Comparison of ENCODE assay signal across 9 mouse cellular contexts in the genomic region with DNA sequence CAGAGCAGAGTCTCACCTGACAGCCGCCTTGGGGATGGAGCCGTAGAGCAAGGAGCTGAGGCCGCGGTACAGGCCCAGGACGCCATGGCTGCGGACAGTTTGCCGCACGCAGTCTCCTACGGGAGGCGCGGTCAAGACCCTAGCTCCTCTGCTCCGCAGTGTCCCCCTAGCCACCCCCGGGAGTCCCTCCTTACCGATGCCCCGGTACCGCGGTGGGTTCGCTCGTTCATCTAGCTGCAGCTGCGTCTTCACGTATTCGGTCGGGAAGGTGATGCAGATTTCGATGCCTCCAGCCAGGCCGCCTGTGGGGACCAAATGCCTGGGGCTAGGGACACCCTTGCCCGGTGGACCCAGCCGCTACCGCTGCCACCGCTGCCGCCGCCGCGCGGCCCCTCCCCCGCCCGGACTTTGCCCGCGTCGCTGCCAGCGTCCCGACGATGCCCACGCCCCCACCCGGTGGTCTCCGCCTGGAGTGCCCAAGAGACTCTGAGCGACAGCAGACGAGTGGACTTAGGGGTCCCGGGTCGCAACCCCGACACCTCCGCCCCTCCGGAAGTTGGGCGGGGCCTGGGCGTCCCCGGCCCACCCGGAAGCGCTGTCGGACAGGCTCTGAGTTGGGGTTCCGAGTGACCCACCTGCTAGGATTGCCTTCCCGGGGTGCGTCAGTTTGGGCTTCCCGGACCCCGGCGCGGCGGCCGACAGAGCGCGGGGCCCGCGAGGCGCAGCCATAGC. TPM values are rescaled to one million over a fixed set of nuclear protein-coding genes. Genes with fewer than 3 reads are reported as not detected.
A peak's percentile ranks its signal among the peaks of the same experiment; 100 is the strongest.
DNase-seq lines count a peak whose midpoint lies in the region; ATAC-seq and TF ChIP-seq lines count a peak whose summit lies in the region.
"Had no signal": no experiment of that assay in that cellular context is flagged by ENCODE, and none has a peak within 500 bp of the region (broad histone marks: within the 10 kb centered on the region; RNA-seq: fewer than 3 reads in every experiment).

No protein-coding gene starts in this region.

- no peaks in the 10 kb centered on the region for H3K9me3 ChIP-seq in forebrain, embryonic 16.5 days (ENCODE audit: control insufficient read depth, low read length)
- no peaks in the 10 kb centered on the region for H3K9me3 ChIP-seq in kidney, postnatal 0 days (replicated peaks; ENCODE audit: low read length)

- peak overlapping the region; percentile 82 for H3K4me3 ChIP-seq in brown adipose tissue, adult 24 weeks (ENCODE audit: insufficient read depth, low read depth, low read length)
- H3K4me3 ChIP-seq in forebrain, embryonic 16.5 days (replicated peaks; ENCODE audit: low read length), result peak overlapping the region; percentile 62
- H3K4me3 ChIP-seq in kidney, postnatal 0 days (replicated peaks; ENCODE audit: low read depth, low read length), result peak overlapping the region; percentile 78

- H3K4me2 ChIP-seq in forebrain, embryonic 16.5 days (ENCODE audit: low read length), result peak overlapping the region; percentile 91
- H3K4me2 ChIP-seq in kidney, postnatal 0 days (ENCODE audit: low read length), result peak overlapping the region; percentile 98

- peak; percentile 39 to 53 for DNase-seq in spleen, adult 18-20 months
- no peak for DNase-seq in spleen, postnatal 14 days (ENCODE audit: low spot score in 2 of 2)
- peak; percentile 28 for DNase-seq in kidney, postnatal 0 days (ENCODE audit: low spot score)
- peak; percentile 33 for DNase-seq in lung, postnatal 14 days
- DNase-seq in right cerebral cortex, postnatal 14 days, result peak; percentile 56

- H3K27me3 ChIP-seq in forebrain, embryonic 16.5 days (replicated peaks; ENCODE audit: control insufficient read depth, insufficient read depth, low read length), result no peaks in the 10 kb centered on the region
- no peaks in the 10 kb centered on the region for H3K27me3 ChIP-seq in kidney, postnatal 0 days (ENCODE audit: insufficient read depth, low read length)

- H3K27ac ChIP-seq in brown adipose tissue, adult 24 weeks (replicated peaks; ENCODE audit: low read depth, low read length), result 0 out of 2 replicates have a peak overlapping the region, but pooled peaks have one; percentile 10
- H3K27ac ChIP-seq in forebrain, embryonic 16.5 days (ENCODE audit: low read length), result peak overlapping the region; percentile 85
- peak overlapping the region; percentile 94 for H3K27ac ChIP-seq in kidney, postnatal 0 days

- H3K9ac ChIP-seq in forebrain, embryonic 16.5 days (replicated peaks; ENCODE audit: low read depth, low read length), result peak overlapping the region; percentile 72
- peak overlapping the region; percentile 85 for H3K9ac ChIP-seq in kidney, postnatal 0 days (ENCODE audit: low read depth, low read length)

- no peaks in the 10 kb centered on the region; the same call in 1 of the 2 replicates for H3K4me1 ChIP-seq in brown adipose tissue, adult 24 weeks (ENCODE audit: control insufficient read depth, insufficient read depth, insufficient read length, low read length)
- peaks cover 29% of the 10 kb centered on the region for H3K4me1 ChIP-seq in forebrain, embryonic 16.5 days (replicated peaks; ENCODE audit: control insufficient read depth, insufficient read depth, low read length)
- H3K4me1 ChIP-seq in kidney, postnatal 0 days (replicated peaks; ENCODE audit: insufficient read depth, low read length), result peaks cover 2% of the 10 kb centered on the region; the same call in 1 of the 2 replicates

- peak; percentile 30 for ATAC-seq in forebrain, embryonic 16.5 days
- ATAC-seq in kidney, postnatal 0 days (replicated peaks; ENCODE audit: low FRiP score, low read depth), result peak; percentile 31
- ATAC-seq in erythroid progenitor cell, adult 5-6 weeks (replicated peaks; ENCODE audit: low FRiP score, poor library complexity, severe bottlenecking), result no peak

- WGBS in forebrain, embryonic 16.5 days, result 2% methylated on average over 69 of the region's 72 CpGs
- under 1% methylated on average over 72 of the region's 72 CpGs for WGBS in kidney, postnatal 0 days

- no peak for TF ChIP-seq CTCF in kidney, postnatal 0 days (IDR thresholded peaks at IDR 0.05; ENCODE audit: low read depth)

- no peaks in the 10 kb centered on the region for H3K36me3 ChIP-seq in forebrain, embryonic 16.5 days (ENCODE audit: control insufficient read depth, insufficient read depth)
- H3K36me3 ChIP-seq in kidney, postnatal 0 days (ENCODE audit: insufficient read depth, low read length), result 0 out of 2 replicates have a peak, but pooled peaks cover 6% of the 10 kb centered on the region

RNA-seq across cellular contexts. Expression of a gene that starts 0.5 kb away (rescaled TPM):
- 1,001 and 1,166 TPM in 2 replicates for polyA plus RNA-seq in brown adipose tissue, adult 24 weeks (2012; ENCODE audit: insufficient read depth, insufficient read length, missing spikeins)
- polyA plus RNA-seq in forebrain, embryonic 16.5 days (2015; fragmentation: Nextera tagmentation; extraction: Ambion mirVana), result 133 and 155 TPM in 2 replicates
- polyA plus RNA-seq in kidney, postnatal 0 days (2015; fragmentation: Nextera tagmentation; extraction: Ambion mirVana), result 116 and 123 TPM in 2 replicates
- 0.84 and 12.3 TPM in 2 replicates for total RNA-seq in erythroid progenitor cell, adult 5-6 weeks (2015; ENCODE audit: low replicate concordance)
- 8.5 and 9.9 TPM in 2 replicates for total RNA-seq in erythroid progenitor cell, adult 5-6 weeks (2017; ENCODE audit: low replicate concordance)

RNA-seq across cellular contexts. Expression of a gene that starts 12.7 kb away (rescaled TPM):
- not detected in 2 replicates for polyA plus RNA-seq in brown adipose tissue, adult 24 weeks (2012; ENCODE audit: insufficient read depth, insufficient read length, missing spikeins)
- polyA plus RNA-seq in forebrain, embryonic 16.5 days (2015; fragmentation: Nextera tagmentation; extraction: Ambion mirVana), result 0.30 TPM in 1 of 2 replicates, not detected in the other
- polyA plus RNA-seq in kidney, postnatal 0 days (2015; fragmentation: Nextera tagmentation; extraction: Ambion mirVana), result 0.09 TPM in 1 of 2 replicates, not detected in the other
- total RNA-seq in erythroid progenitor cell, adult 5-6 weeks (2015; ENCODE audit: low replicate concordance), result not detected in 2 replicates
- total RNA-seq in erythroid progenitor cell, adult 5-6 weeks (2017; ENCODE audit: low replicate concordance), result not detected in 2 replicates
- polyA plus RNA-seq: gonadal fat pad, adult 2 months had no signal

RNA-seq across cellular contexts. Expression of a gene that starts 16.4 kb away (rescaled TPM):
- polyA plus RNA-seq in brown adipose tissue, adult 24 weeks (2012; ENCODE audit: insufficient read depth, insufficient read length, missing spikeins), result 8.3 and 8.8 TPM in 2 replicates
- polyA plus RNA-seq in forebrain, embryonic 16.5 days (2015; fragmentation: Nextera tagmentation; extraction: Ambion mirVana), result 57.2 and 60.8 TPM in 2 replicates
- polyA plus RNA-seq in kidney, postnatal 0 days (2015; fragmentation: Nextera tagmentation; extraction: Ambion mirVana), result 27.6 and 28.1 TPM in 2 replicates
- total RNA-seq in erythroid progenitor cell, adult 5-6 weeks (2015; ENCODE audit: low replicate concordance), result 9.4 and 10.9 TPM in 2 replicates
- 9.6 and 27.5 TPM in 2 replicates for total RNA-seq in erythroid progenitor cell, adult 5-6 weeks (2017; ENCODE audit: low replicate concordance)

RNA-seq across cellular contexts. Expression of a gene that starts 29.1 kb away (rescaled TPM):
- polyA plus RNA-seq in brown adipose tissue, adult 24 weeks (2012; ENCODE audit: insufficient read depth, insufficient read length, missing spikeins), result not detected in 2 replicates
- 0.17 TPM in 1 of 2 replicates, not detected in the other for polyA plus RNA-seq in forebrain, embryonic 16.5 days (2015; fragmentation: Nextera tagmentation; extraction: Ambion mirVana)
- polyA plus RNA-seq in kidney, postnatal 0 days (2015; fragmentation: Nextera tagmentation; extraction: Ambion mirVana), result not detected in 2 replicates
- total RNA-seq in erythroid progenitor cell, adult 5-6 weeks (2015; ENCODE audit: low replicate concordance), result not detected in 2 replicates
- not detected in 2 replicates for total RNA-seq in erythroid progenitor cell, adult 5-6 weeks (2017; ENCODE audit: low replicate concordance)

RNA-seq across cellular contexts. Expression of a gene that starts 29.2 kb away (rescaled TPM):
- 15.5 and 17.6 TPM in 2 replicates for polyA plus RNA-seq in brown adipose tissue, adult 24 weeks (2012; ENCODE audit: insufficient read depth, insufficient read length, missing spikeins)
- polyA plus RNA-seq in forebrain, embryonic 16.5 days (2015; fragmentation: Nextera tagmentation; extraction: Ambion mirVana), result 108 and 110 TPM in 2 replicates
- polyA plus RNA-seq in kidney, postnatal 0 days (2015; fragmentation: Nextera tagmentation; extraction: Ambion mirVana), result 57.8 and 65.4 TPM in 2 replicates
- total RNA-seq in erythroid progenitor cell, adult 5-6 weeks (2015; ENCODE audit: low replicate concordance), result 21.4 and 38.9 TPM in 2 replicates
- total RNA-seq in erythroid progenitor cell, adult 5-6 weeks (2017; ENCODE audit: low replicate concordance), result 41.7 and 42.7 TPM in 2 replicates

Comparison
In these comparisons a context has a peak if more than half of its experiments do, and no peak if none do; other contexts are left out.
1. DNase-seq: peak in spleen, adult 18-20 months (2 of 2), kidney, postnatal 0 days (single experiment), lung, postnatal 14 days (single experiment) and right cerebral cortex, postnatal 14 days (single experiment); none in spleen, postnatal 14 days (0 of 2).
2. H3K27ac ChIP-seq: peak in every context shown above with its lines; median percentile 94 in kidney, postnatal 0 days; 85 in forebrain, embryonic 16.5 days; 10 in brown adipose tissue, adult 24 weeks.
3. Peak in every context shown above with its lines, with median percentiles within 50 percentile points of each other: H3K4me3 ChIP-seq.